Mouse (Mus musculus) liver, embryonic 14.5 days (tissue): ENCODE data around the gene Aqp1. TPM values are rescaled to one million over a fixed set of nuclear protein-coding genes. Genes with fewer than 3 reads are reported as not detected.
A peak's percentile ranks its signal among the peaks of the same experiment; 100 is the strongest.

Experiments
- ATAC-seq: fragments of 200-750 bp; cut with Nextera tagmentation; 2 replicates; pipeline ENCODE4 v1.8.0; 2017; ENCODE audit warnings: moderate number of reproducible peaks, mild to moderate bottlenecking, moderate library complexity; ENCODE audit not compliant: insufficient read depth
- DNase-seq, 3 experiments: peaks; one replicate each; pipeline ENCODE4 v3.0.0-alpha.2; 2012 to 2013; ENCODE audit warnings: low read depth in 3 of 3, low spot score in 3 of 3
- H3K27ac ChIP-seq: fragments of 300-500 bp; sonication (generic); 2 replicates; pipeline ENCODE4 v1.5.1; 2014; ENCODE audit warnings: moderate library complexity, mild to moderate bottlenecking, control low read depth, inconsistent platforms
- H3K27me3 ChIP-seq: fragments of 300-500 bp; sonication (generic); 2 replicates; pipeline ENCODE4 v1.6.1; 2014; ENCODE audit warnings: mild to moderate bottlenecking, low read length, moderate library complexity; ENCODE audit not compliant: control insufficient read depth, insufficient read depth
- H3K36me3 ChIP-seq: fragments of 300-500 bp; sonication (generic); replicated peaks from 2 replicates; pipeline ENCODE4 v1.6.1; 2014; ENCODE audit warnings: low read depth; ENCODE audit not compliant: control insufficient read depth, insufficient read depth
- H3K4me1 ChIP-seq, 2 experiments: fragments of 200-500 bp in 1 of 2; fragments of 300-500 bp in 1 of 2; sonication (generic) in 1 of 2; replicated peaks; 2 replicates each; pipeline ENCODE4 v1.6.1; 2012 to 2014; ENCODE audit warnings: antibody characterized with exemption in 1 of 2, inconsistent platforms in 1 of 2, low read length in 1 of 2; ENCODE audit not compliant: control insufficient read depth in 2 of 2, insufficient read depth in 2 of 2
- H3K4me2 ChIP-seq: fragments of 300-500 bp; sonication (generic); 2 replicates; pipeline ENCODE4 v1.6.1; 2014; ENCODE audit warnings: low read depth, mild to moderate bottlenecking, control low read depth, moderate library complexity
- H3K4me3 ChIP-seq, 2 experiments: fragments of 200-500 bp in 1 of 2; fragments of 300-500 bp in 1 of 2; sonication (generic) in 1 of 2; 2 replicates each; pipeline ENCODE4 v1.5.1; 2012 to 2014; ENCODE audit warnings: low read depth in 2 of 2, low read length in 2 of 2, mild to moderate bottlenecking in 2 of 2, control low read depth in 1 of 2, inconsistent platforms in 1 of 2, moderate library complexity in 1 of 2; ENCODE audit not compliant: insufficient read depth in 1 of 2
- H3K9ac ChIP-seq: fragments of 300-500 bp; sonication (generic); replicated peaks from 2 replicates; pipeline ENCODE4 v1.6.1; 2014; ENCODE audit warnings: mild to moderate bottlenecking, control low read depth, moderate library complexity
- H3K9me3 ChIP-seq: fragments of 300-500 bp; sonication (generic); 2 replicates; pipeline ENCODE4 v1.6.1; 2016; ENCODE audit warnings: low read length, mixed read lengths; ENCODE audit not compliant: control insufficient read depth
- CTCF ChIP-seq: IDR thresholded peaks from 2 replicates; pipeline ENCODE4 v1.5.1; 2016; ENCODE audit warnings: antibody characterized with exemption, low read depth, control low read depth
- EP300 ChIP-seq: IDR thresholded peaks from 2 replicates; pipeline ENCODE4 v1.6.1; 2016; ENCODE audit warnings: antibody characterized with exemption, low read depth
- WGBS: fragments of 180-500 bp; shearing (Covaris S2); extraction: QIAGEN DNeasy Blood & Tissue Kit; methylation state at CpG from one replicate; pipeline ENCODE4 v1.1.7; 2014; ENCODE audit not compliant: insufficient replicate concordance; 5-methylcytosine and 5-hydroxymethylcytosine counted together
- polyA plus RNA-seq, 2 experiments: library from polyadenylated mRNA; depleted of rRNA in 1 of 2; stranded (reverse) in 1 of 2; unstranded in 1 of 2; fragments of >200 nt; fragmentation: Nextera tagmentation in 1 of 2; extraction: Ambion mirVana in 1 of 2; gene quantifications; 2 replicates each; pipeline versions ENCODE4 v1.2.1 to v1.2.3; 2012 to 2014

Gene Aqp1
- polyA plus RNA-seq, 2 experiments, result 13.2 to 58.3 TPM

DNA sequence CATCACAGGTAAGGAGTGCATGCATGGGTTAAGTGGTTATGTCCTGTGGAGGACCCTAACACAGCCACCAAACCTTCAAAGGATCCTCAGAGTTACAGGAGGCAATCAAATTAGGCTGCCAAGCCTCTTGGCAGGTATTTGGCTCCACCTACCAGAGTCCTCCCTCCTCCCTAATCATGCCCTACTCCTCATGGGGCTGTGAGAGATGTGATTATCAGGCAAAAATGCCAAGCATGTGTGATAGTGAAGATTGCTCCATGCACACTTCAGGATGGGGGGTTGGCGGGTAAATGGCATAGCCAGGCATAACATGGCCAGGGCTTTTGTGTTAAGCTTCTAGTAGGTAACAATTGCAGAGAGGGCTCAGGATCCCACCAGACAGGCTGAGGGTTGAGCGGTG lies 13.3 kb upstream of the Aqp1 start:
- 43% methylated on average over 2 of the region's 2 CpGs for WGBS
- Histone ChIP-seq H3K4me1 (peaks cover 70 to 85% of the 10 kb centered on the region in 2 experiments), H3K27me3 (no peaks in the 10 kb centered on the region), H3K4me2 (peak overlapping the region; percentile 72), H3K36me3 (no peaks in the 10 kb centered on the region), H3K9me3 (no peaks in the 10 kb centered on the region), H3K27ac (peak overlapping the region; percentile 91), H3K4me3 (no peak overlapping the region), H3K9ac (peak overlapping the region; percentile 45)
- DNase-seq (peak in 1 of 3 experiments; percentile 67), ATAC-seq (peak; percentile 45)
- TF ChIP-seq CTCF (no peak), EP300 (peak; percentile 85)

DNA sequence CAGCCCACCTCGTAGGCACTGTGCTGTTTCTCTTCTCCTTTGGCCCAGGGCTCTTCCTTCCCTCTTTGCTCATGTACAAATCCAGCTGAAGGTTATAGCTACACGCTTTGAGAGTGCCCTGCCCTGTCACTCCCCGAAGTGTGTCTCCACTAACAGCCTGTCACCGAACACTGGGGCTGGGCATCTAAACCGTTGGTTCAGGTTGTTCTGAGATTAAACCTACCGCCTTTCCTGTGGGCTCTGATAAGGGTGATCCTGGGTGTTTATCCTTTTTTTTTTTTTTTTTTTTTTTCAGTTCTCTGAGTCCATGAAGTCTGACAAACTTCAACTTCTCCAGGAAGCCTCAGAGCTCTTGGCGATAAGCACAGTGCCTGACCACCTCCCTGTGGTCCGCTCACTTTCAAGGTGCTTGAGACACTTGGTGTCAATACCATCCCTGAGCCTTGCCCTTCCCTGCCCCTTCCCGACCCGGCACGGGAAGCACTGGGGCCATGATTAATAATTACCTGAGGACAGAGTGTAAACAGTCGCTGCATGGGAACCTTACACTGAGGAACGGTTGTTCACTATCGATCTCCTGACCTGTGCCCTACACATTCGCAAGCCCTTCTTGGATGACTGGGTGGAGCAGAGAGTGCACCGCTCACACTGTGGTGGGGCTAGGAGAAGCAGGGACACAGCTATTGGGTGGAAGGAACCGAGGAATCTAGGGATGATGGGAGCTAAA lies 12.2 kb upstream of the Aqp1 start:
- Histone ChIP-seq H3K27ac (peak overlapping the region; percentile 91), H3K9me3 (no peaks in the 10 kb centered on the region), H3K4me2 (peak overlapping the region; percentile 72), H3K9ac (peak overlapping the region; percentile 59), H3K4me3 (peak overlapping the region; percentile 12 to 17; a peak in 3 of 4 replicates), H3K4me1 (peaks cover 70 to 89% of the 10 kb centered on the region in 2 experiments), H3K36me3 (no peaks in the 10 kb centered on the region), H3K27me3 (no peaks in the 10 kb centered on the region)
- ATAC-seq (peak; percentile 75), DNase-seq (peak; percentile 78 to 85 (median 82))
- TF ChIP-seq CTCF, result no peak
- TF ChIP-seq EP300, result peak; percentile 99
- 6% methylated on average over 17 of the region's 17 CpGs for WGBS

DNA sequence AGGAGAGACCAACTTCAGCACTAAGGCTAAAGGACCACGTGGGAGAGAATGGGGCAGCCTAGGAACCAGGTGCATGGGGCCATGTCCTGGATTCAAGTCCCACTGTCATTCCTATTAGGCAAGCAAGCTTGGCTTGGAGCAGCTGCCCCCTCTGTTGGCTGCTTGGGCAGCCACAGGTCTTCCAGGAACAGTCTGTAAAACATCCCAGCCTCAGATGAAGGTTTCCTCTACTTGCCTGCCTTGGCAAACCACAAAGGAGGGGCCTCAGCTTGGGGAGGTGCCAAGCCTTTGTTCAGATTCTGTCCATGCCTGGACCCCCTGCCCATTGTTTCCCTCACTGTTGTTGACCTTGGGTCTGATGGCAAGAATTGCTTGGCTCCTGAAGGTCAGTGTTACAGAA lies 11.4 kb upstream of the Aqp1 start:
- H3K4me1 ChIP-seq, result peaks cover 65 to 84% of the 10 kb centered on the region in 2 experiments
- H3K4me2 ChIP-seq, result peak overlapping the region; percentile 72
- ATAC-seq, result 0 out of 2 replicates have a peak, but pooled peaks have one; percentile 7
- H3K9me3 ChIP-seq, result no peaks in the 10 kb centered on the region
- no peaks in the 10 kb centered on the region for H3K27me3 ChIP-seq
- DNase-seq, result no peak
- H3K9ac ChIP-seq, result no peak overlapping the region; the same call in 1 of the 2 replicates
- no peak for TF ChIP-seq EP300
- peak; percentile 81 for TF ChIP-seq CTCF
- no peak overlapping the region for H3K4me3 ChIP-seq
- no peaks in the 10 kb centered on the region for H3K36me3 ChIP-seq
- 5% methylated on average over 1 of the region's 1 CpGs for WGBS
- peak overlapping the region; percentile 91 for H3K27ac ChIP-seq

DNA sequence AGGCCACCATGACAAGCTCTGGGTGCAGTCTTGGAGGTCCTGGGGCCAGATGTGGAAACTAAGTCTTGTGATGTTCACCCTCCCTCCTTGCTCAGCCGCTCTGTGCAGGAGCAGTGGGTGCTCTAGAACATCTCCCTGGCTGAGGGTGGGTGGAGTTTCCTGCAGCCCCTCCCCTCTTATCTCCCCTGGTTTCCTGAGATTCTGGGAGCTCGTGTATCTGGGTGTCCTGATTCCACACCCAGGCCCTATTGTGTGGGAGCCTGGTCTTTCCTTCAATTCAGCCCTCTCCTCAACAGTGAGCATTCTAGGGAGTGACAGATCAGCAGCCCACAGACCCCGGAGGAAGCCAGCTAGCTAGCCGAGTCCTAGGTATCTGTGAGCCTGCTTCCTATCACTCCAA lies 9.9 kb upstream of the Aqp1 start:
- TF ChIP-seq EP300, result 0 out of 2 replicates have a peak, but pooled peaks have one; percentile 23
- TF ChIP-seq CTCF, result 0 out of 2 replicates have a peak, but pooled peaks have one; percentile 1
- H3K4me1 ChIP-seq, result peaks cover 53 to 74% of the 10 kb centered on the region in 2 experiments
- H3K36me3 ChIP-seq, result no peaks in the 10 kb centered on the region
- no peaks in the 10 kb centered on the region for H3K27me3 ChIP-seq
- H3K9ac ChIP-seq, result no peak overlapping the region
- H3K4me3 ChIP-seq, result no peak overlapping the region
- H3K27ac ChIP-seq, result no peak overlapping the region
- whole genome bisulfite sequencing, result 7% methylated on average over 4 of the region's 4 CpGs
- ATAC-seq (no peak), DNase-seq (no peak)
- peak overlapping the region; percentile 18 for H3K4me2 ChIP-seq
- no peaks in the 10 kb centered on the region for H3K9me3 ChIP-seq

DNA sequence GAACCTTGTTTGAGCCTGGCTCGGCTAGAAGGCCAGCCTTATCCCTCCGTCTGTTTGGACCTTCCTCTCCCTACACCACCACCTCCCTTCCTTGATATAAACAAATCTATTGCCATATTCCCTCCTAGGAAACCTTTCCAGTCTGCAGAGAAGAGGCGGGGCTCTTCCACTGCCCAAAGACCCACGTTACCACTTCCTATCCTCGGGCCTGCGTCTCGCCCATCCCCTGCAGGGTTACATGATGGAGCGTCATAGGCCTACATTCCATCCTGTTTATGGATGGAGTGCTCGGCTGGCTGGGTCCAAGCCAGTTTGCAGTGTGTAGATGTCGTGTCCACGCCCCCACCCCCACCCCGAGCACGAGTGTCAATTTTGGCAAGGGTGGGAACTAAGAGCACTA lies 8.9 kb upstream of the Aqp1 start:
- H3K4me1 ChIP-seq, result peaks cover 43 to 66% of the 10 kb centered on the region in 2 experiments
- no peak overlapping the region for H3K4me3 ChIP-seq
- no peak for DNase-seq
- no peaks in the 10 kb centered on the region for H3K27me3 ChIP-seq
- TF ChIP-seq CTCF, result no peak
- TF ChIP-seq EP300, result no peak
- no peaks in the 10 kb centered on the region for H3K36me3 ChIP-seq
- H3K4me2 ChIP-seq, result no peak overlapping the region
- ATAC-seq, result no peak
- no peaks in the 10 kb centered on the region for H3K9me3 ChIP-seq
- WGBS, result 50% methylated on average over 13 of the region's 13 CpGs
- no peak overlapping the region for H3K27ac ChIP-seq
- no peak overlapping the region for H3K9ac ChIP-seq
